Mouse (Mus musculus): ENCODE results near the gene Smad3.

The Smad3 gene

GRCm38 (mm10) chr9:63757865-63758440 is at the start of gene Smad3:
Gene Smad3, minus strand, starts transcription at chr9:63757994.
- DNase-seq (ENCODE audit: low read depth), result peak; percentile 76

GRCm38 (mm10) chr9:63804847-63805246 is 47.1 kb upstream of the Smad3 start:
- no peak for DNase-seq (ENCODE audit: low read depth)

- no peak for DNase-seq (ENCODE audit: low read depth)
Measured at GRCm38 (mm10) chr9:63803181-63803591, 45.4 kb upstream of the Smad3 start.

- no peak for DNase-seq (ENCODE audit: low read depth)
Measured at GRCm38 (mm10) chr9:63802504-63802903, 44.7 kb upstream of the Smad3 start.

GRCm38 (mm10) chr9:63802080-63802479 is 44.3 kb upstream of the Smad3 start:
- no peak for DNase-seq (ENCODE audit: low read depth)

GRCm38 (mm10) chr9:63796429-63796828 is 38.6 kb upstream of the Smad3 start:
- no peak for DNase-seq (ENCODE audit: low read depth)

- DNase-seq (ENCODE audit: low read depth), result no peak
Measured at GRCm38 (mm10) chr9:63793731-63794495, 36.1 kb upstream of the Smad3 start.

- no peak for DNase-seq (ENCODE audit: low read depth)
Measured at GRCm38 (mm10) chr9:63791716-63792115, 33.9 kb upstream of the Smad3 start.

GRCm38 (mm10) chr9:63791275-63791674 is 33.5 kb upstream of the Smad3 start:
- no peak for DNase-seq (ENCODE audit: low read depth)

GRCm38 (mm10) chr9:63790222-63790621 is 32.4 kb upstream of the Smad3 start:
- DNase-seq (ENCODE audit: low read depth), result no peak

- DNase-seq (ENCODE audit: low read depth), result no peak
Measured at GRCm38 (mm10) chr9:63789386-63789785, 31.6 kb upstream of the Smad3 start.

GRCm38 (mm10) chr9:63787606-63788005 is 29.8 kb upstream of the Smad3 start:
- DNase-seq (ENCODE audit: low read depth), result no peak

- DNase-seq (ENCODE audit: low read depth), result no peak
Measured at GRCm38 (mm10) chr9:63787086-63787485, 29.3 kb upstream of the Smad3 start.

- DNase-seq (ENCODE audit: low read depth), result no peak
Measured at GRCm38 (mm10) chr9:63786026-63786670, 28.4 kb upstream of the Smad3 start.

- DNase-seq (ENCODE audit: low read depth), result no peak
Measured at GRCm38 (mm10) chr9:63785492-63785891, 27.7 kb upstream of the Smad3 start.

- DNase-seq (ENCODE audit: low read depth), result no peak
Measured at GRCm38 (mm10) chr9:63784597-63784996, 26.8 kb upstream of the Smad3 start.

- peak; percentile 48 for DNase-seq (ENCODE audit: low read depth)
Measured at GRCm38 (mm10) chr9:63782744-63783143, 24.9 kb upstream of the Smad3 start.

GRCm38 (mm10) chr9:63781714-63782464 is 24.1 kb upstream of the Smad3 start:
- DNase-seq (ENCODE audit: low read depth), result no peak

GRCm38 (mm10) chr9:63779950-63780887 is 22.4 kb upstream of the Smad3 start:
- DNase-seq (ENCODE audit: low read depth), result no peak

GRCm38 (mm10) chr9:63776735-63777134 is 18.9 kb upstream of the Smad3 start:
- no peak for DNase-seq (ENCODE audit: low read depth)

GRCm38 (mm10) chr9:63774854-63775483 is 17.2 kb upstream of the Smad3 start:
- no peak for DNase-seq (ENCODE audit: low read depth)
